Mouse (Mus musculus): Measurements from ENCODE around the gene Hoxb6. TPM values are rescaled to one million over a fixed set of nuclear protein-coding genes. Genes with fewer than 3 reads are reported as not detected.

Hoxb6 gene
- polyA plus RNA-seq, 1 experiment: 8.3 TPM

- TF ChIP-seq CTCF (IDR thresholded peaks at IDR 0.05; ENCODE audit: extremely low read depth, insufficient read length, insufficient replicate concordance, low read depth, low read length): no peak
- no peak for TF ChIP-seq POLR2A (IDR thresholded peaks at IDR 0.05; ENCODE audit: low read depth, low read length)
- Histone ChIP-seq H3K36me3 (ENCODE audit: control insufficient read depth, insufficient read depth, low read length) (no peaks in the 10 kb centered on the region), H3K4me3 (ENCODE audit: low read depth, low read length) (no peak overlapping the region), H3K27me3 (ENCODE audit: control insufficient read depth, insufficient read depth, low read length) (peaks cover 32% of the 10 kb centered on the region), H3K27ac (ENCODE audit: insufficient read depth, low read depth, low read length) (peak overlapping the region; percentile 35), H3K4me1 (ENCODE audit: control insufficient read depth, insufficient read depth, insufficient read length, low read length) (peaks cover 2% of the 10 kb centered on the region; the same call in 1 of the 2 replicates)
- 73% methylated on average over 7 of the region's 7 CpGs for WGBS
Measured at GRCm38 (mm10) chr11:96338957-96339855, 46.9 kb downstream of the Hoxb6 start.

GRCm38 (mm10) chr11:96340698-96341365, 48.6 kb downstream of the Hoxb6 start:
- Histone ChIP-seq H3K27ac (ENCODE audit: insufficient read depth, low read depth, low read length) (peak overlapping the region; percentile 47), H3K4me1 (ENCODE audit: control insufficient read depth, insufficient read depth, insufficient read length, low read length) (peaks cover 2% of the 10 kb centered on the region; the same call in 1 of the 2 replicates), H3K36me3 (ENCODE audit: control insufficient read depth, insufficient read depth, low read length) (no peaks in the 10 kb centered on the region), H3K4me3 (ENCODE audit: low read depth, low read length) (peak overlapping the region; percentile 55), H3K27me3 (ENCODE audit: control insufficient read depth, insufficient read depth, low read length) (peaks cover 39% of the 10 kb centered on the region)
- TF ChIP-seq POLR2A (IDR thresholded peaks at IDR 0.05; ENCODE audit: low read depth, low read length) (no peak), CTCF (IDR thresholded peaks at IDR 0.05; ENCODE audit: extremely low read depth, insufficient read length, insufficient replicate concordance, low read depth, low read length) (no peak)
- WGBS: 3% methylated on average over 36 of the region's 36 CpGs

- Histone ChIP-seq H3K4me3 (ENCODE audit: low read depth, low read length) (peak overlapping the region; percentile 58), H3K36me3 (ENCODE audit: control insufficient read depth, insufficient read depth, low read length) (no peaks in the 10 kb centered on the region), H3K27ac (ENCODE audit: insufficient read depth, low read depth, low read length) (peak overlapping the region; percentile 85), H3K27me3 (ENCODE audit: control insufficient read depth, insufficient read depth, low read length) (peaks cover 42% of the 10 kb centered on the region), H3K4me1 (ENCODE audit: control insufficient read depth, insufficient read depth, insufficient read length, low read length) (peaks cover 2% of the 10 kb centered on the region; the same call in 1 of the 2 replicates)
- TF ChIP-seq CTCF (IDR thresholded peaks at IDR 0.05; ENCODE audit: extremely low read depth, insufficient read length, insufficient replicate concordance, low read depth, low read length): no peak
- no peak for TF ChIP-seq POLR2A (IDR thresholded peaks at IDR 0.05; ENCODE audit: low read depth, low read length)
- 17% methylated on average over 40 of the region's 40 CpGs for WGBS
Measured at GRCm38 (mm10) chr11:96341701-96342575, 49.7 kb downstream of the Hoxb6 start.

GRCm38 (mm10) chr11:96342576-96342930, 50.3 kb downstream of the Hoxb6 start:
- TF ChIP-seq POLR2A (IDR thresholded peaks at IDR 0.05; ENCODE audit: low read depth, low read length): no peak
- Histone ChIP-seq H3K27ac (ENCODE audit: insufficient read depth, low read depth, low read length) (peak overlapping the region; percentile 64; the same call in 1 of the 2 replicates), H3K4me1 (ENCODE audit: control insufficient read depth, insufficient read depth, insufficient read length, low read length) (peaks cover 2% of the 10 kb centered on the region; the same call in 1 of the 2 replicates), H3K4me3 (ENCODE audit: low read depth, low read length) (no peak overlapping the region), H3K27me3 (ENCODE audit: control insufficient read depth, insufficient read depth, low read length) (peaks cover 42% of the 10 kb centered on the region), H3K36me3 (ENCODE audit: control insufficient read depth, insufficient read depth, low read length) (no peaks in the 10 kb centered on the region)
- 38% methylated on average over 4 of the region's 4 CpGs for WGBS

GRCm38 (mm10) chr11:96343206-96343745, 51.0 kb downstream of the Hoxb6 start:
- Histone ChIP-seq H3K4me1 (ENCODE audit: control insufficient read depth, insufficient read depth, insufficient read length, low read length) (peaks cover 2% of the 10 kb centered on the region; the same call in 1 of the 2 replicates), H3K27me3 (ENCODE audit: control insufficient read depth, insufficient read depth, low read length) (peaks cover 42% of the 10 kb centered on the region), H3K27ac (ENCODE audit: insufficient read depth, low read depth, low read length) (peak overlapping the region; percentile 55), H3K36me3 (ENCODE audit: control insufficient read depth, insufficient read depth, low read length) (no peaks in the 10 kb centered on the region), H3K4me3 (ENCODE audit: low read depth, low read length) (no peak overlapping the region)
- 65% methylated on average over 2 of the region's 2 CpGs for WGBS
- TF ChIP-seq CTCF (IDR thresholded peaks at IDR 0.05; ENCODE audit: extremely low read depth, insufficient read length, insufficient replicate concordance, low read depth, low read length) (no peak), POLR2A (IDR thresholded peaks at IDR 0.05; ENCODE audit: low read depth, low read length) (no peak)

- TF ChIP-seq CTCF (IDR thresholded peaks at IDR 0.05; ENCODE audit: extremely low read depth, insufficient read length, insufficient replicate concordance, low read depth, low read length): no peak
- TF ChIP-seq POLR2A (IDR thresholded peaks at IDR 0.05; ENCODE audit: low read depth, low read length): no peak
- H3K4me3 ChIP-seq (ENCODE audit: low read depth, low read length): no peak overlapping the region
- H3K27me3 ChIP-seq (ENCODE audit: control insufficient read depth, insufficient read depth, low read length): peaks cover 39% of the 10 kb centered on the region
- H3K27ac ChIP-seq (ENCODE audit: insufficient read depth, low read depth, low read length): peak overlapping the region; percentile 67
- 61% methylated on average over 40 of the region's 40 CpGs for WGBS
- peaks cover 2% of the 10 kb centered on the region; the same call in 1 of the 2 replicates for H3K4me1 ChIP-seq (ENCODE audit: control insufficient read depth, insufficient read depth, insufficient read length, low read length)
- H3K36me3 ChIP-seq (ENCODE audit: control insufficient read depth, insufficient read depth, low read length): no peaks in the 10 kb centered on the region
Measured at GRCm38 (mm10) chr11:96344061-96344877, 52.0 kb downstream of the Hoxb6 start.

Data from small intestine, adult 2 months (tissue).